ENCODE assay signal across 10 mouse cellular contexts in the genomic region with DNA sequence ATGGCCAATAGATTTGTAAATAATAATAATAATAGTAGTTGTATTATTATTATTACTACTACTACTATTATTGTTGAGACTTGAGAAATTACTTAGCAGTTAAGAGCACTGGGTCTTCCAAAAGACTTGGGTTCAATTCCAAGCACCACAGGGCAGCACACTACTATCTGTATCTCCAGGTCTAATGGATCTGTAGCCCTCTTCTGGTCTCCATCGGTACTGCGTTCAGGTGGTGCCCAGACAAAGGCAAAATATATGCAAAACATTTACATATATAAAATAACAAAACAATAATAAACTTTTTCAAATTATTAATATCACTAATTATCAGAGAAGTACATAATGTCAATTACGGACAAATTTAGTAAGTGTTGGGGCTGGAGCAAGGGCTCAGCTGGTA.
A peak's percentile ranks its signal among the peaks of the same experiment; 100 is the strongest.
DNase-seq lines count a peak whose midpoint lies in the region; ATAC-seq and TF ChIP-seq lines count a peak whose summit lies in the region.
"Had no signal": no experiment of that assay in that cellular context is flagged by ENCODE, and none has a peak within 500 bp of the region (broad histone marks: within the 10 kb centered on the region; RNA-seq: fewer than 3 reads in every experiment).

No protein-coding gene starts in this region.

- 86% methylated on average over 3 of the region's 3 CpGs for WGBS in hindbrain, embryonic 11.5 days
- WGBS in hindbrain, embryonic 12.5 days, result 87% methylated on average over 3 of the region's 3 CpGs
- 51% methylated on average over 3 of the region's 3 CpGs for WGBS in liver, embryonic 14.5 days (ENCODE audit: insufficient replicate concordance)

- no peak overlapping the region for H3K4me3 ChIP-seq in hindbrain, embryonic 11.5 days (ENCODE audit: low read depth, low read length)
- no peak overlapping the region for H3K4me3 ChIP-seq in hindbrain, embryonic 12.5 days
- H3K4me3 ChIP-seq in liver, embryonic 14.5 days (ENCODE audit: insufficient read depth in 1 of 2, low read depth in 2 of 2, low read length in 2 of 2), result no peak overlapping the region
- H3K4me3 ChIP-seq: limb, embryonic 15.5 days had no signal

- no peak overlapping the region for H3K27ac ChIP-seq in hindbrain, embryonic 11.5 days (ENCODE audit: low read depth, low read length)
- H3K27ac ChIP-seq in hindbrain, embryonic 12.5 days, result no peak overlapping the region
- no peak overlapping the region for H3K27ac ChIP-seq in liver, embryonic 14.5 days
- H3K27ac ChIP-seq: limb, embryonic 15.5 days had no signal

- peak; percentile 53; the same call in 1 of the 2 replicates for TF ChIP-seq CTCF in liver, embryonic 14.5 days (IDR thresholded peaks at IDR 0.05; ENCODE audit: low read depth)

- intact Hi-C loops in left cerebral cortex, postnatal 10 days (cut with DNase I), result no loop called here

- peak; percentile 25 for DNase-seq in hindbrain, embryonic 11.5 days (ENCODE audit: low spot score)
- DNase-seq in thymus, postnatal 14 days, result peak; percentile 65
- DNase-seq in thymus, adult 18-20 months, result no peak
- DNase-seq in liver, embryonic 14.5 days (ENCODE audit: low read depth in 3 of 3, low spot score in 3 of 3), result no peak
- DNase-seq in adrenal gland, adult 18-20 months (ENCODE audit: low spot score in 2 of 2), result no peak
- no peak for DNase-seq in left cerebral cortex, postnatal 10 days (ENCODE audit: extremely low spot score in 1 of 2, low spot score in 2 of 2)
- DNase-seq in urinary bladder, postnatal 14 days (ENCODE audit: low spot score), result no peak

- ATAC-seq in hindbrain, embryonic 11.5 days (ENCODE audit: low FRiP score), result no peak
- ATAC-seq in hindbrain, embryonic 12.5 days (ENCODE audit: low FRiP score), result no peak
- no peak for ATAC-seq in liver, embryonic 14.5 days (ENCODE audit: insufficient read depth)
- ATAC-seq: midbrain, embryonic 16.5 days had no signal

- no peak overlapping the region for H3K4me2 ChIP-seq in hindbrain, embryonic 11.5 days (replicated peaks; ENCODE audit: low read depth, low read length)
- H3K4me2 ChIP-seq in hindbrain, embryonic 12.5 days (replicated peaks), result no peak overlapping the region
- no peak overlapping the region for H3K4me2 ChIP-seq in liver, embryonic 14.5 days (ENCODE audit: low read depth)
- H3K4me2 ChIP-seq: limb, embryonic 15.5 days had no signal

- H3K9ac ChIP-seq in hindbrain, embryonic 11.5 days (ENCODE audit: low read depth, low read length), result no peak overlapping the region
- no peak overlapping the region for H3K9ac ChIP-seq in hindbrain, embryonic 12.5 days
- no peak overlapping the region for H3K9ac ChIP-seq in liver, embryonic 14.5 days (replicated peaks)
- H3K9ac ChIP-seq: limb, embryonic 15.5 days had no signal

- TF ChIP-seq EP300 in liver, embryonic 14.5 days (IDR thresholded peaks at IDR 0.05; ENCODE audit: low read depth), result no peak

- no peaks in the 10 kb centered on the region for H3K4me1 ChIP-seq in hindbrain, embryonic 11.5 days (replicated peaks; ENCODE audit: control insufficient read depth, insufficient read depth, low read length)
- H3K4me1 ChIP-seq in hindbrain, embryonic 12.5 days, result 0 out of 2 replicates have a peak, but pooled peaks cover 7% of the 10 kb centered on the region
- no peaks in the 10 kb centered on the region for H3K4me1 ChIP-seq in liver, embryonic 14.5 days (replicated peaks; ENCODE audit: control insufficient read depth in 2 of 2, insufficient read depth in 2 of 2, low read length in 1 of 2)
- H3K4me1 ChIP-seq: limb, embryonic 15.5 days had no signal

- H3K36me3 ChIP-seq in hindbrain, embryonic 11.5 days (ENCODE audit: control insufficient read depth, insufficient read depth, low read length), result no peaks in the 10 kb centered on the region
- no peaks in the 10 kb centered on the region for H3K36me3 ChIP-seq in hindbrain, embryonic 12.5 days
- no peaks in the 10 kb centered on the region for H3K36me3 ChIP-seq in liver, embryonic 14.5 days (replicated peaks; ENCODE audit: control insufficient read depth, insufficient read depth, low read depth)
- H3K36me3 ChIP-seq: limb, embryonic 15.5 days had no signal

- H3K27me3 ChIP-seq in hindbrain, embryonic 11.5 days (ENCODE audit: control insufficient read depth, insufficient read depth, low read length), result no peaks in the 10 kb centered on the region
- no peaks in the 10 kb centered on the region for H3K27me3 ChIP-seq in hindbrain, embryonic 12.5 days
- no peaks in the 10 kb centered on the region for H3K27me3 ChIP-seq in liver, embryonic 14.5 days (ENCODE audit: control insufficient read depth, insufficient read depth, low read length)
- H3K27me3 ChIP-seq: limb, embryonic 15.5 days had no signal

- no peaks in the 10 kb centered on the region for H3K9me3 ChIP-seq in hindbrain, embryonic 11.5 days (ENCODE audit: control insufficient read depth, low read length)
- H3K9me3 ChIP-seq in hindbrain, embryonic 12.5 days (replicated peaks), result no peaks in the 10 kb centered on the region
- no peaks in the 10 kb centered on the region for H3K9me3 ChIP-seq in liver, embryonic 14.5 days (ENCODE audit: control insufficient read depth, low read length)
- H3K9me3 ChIP-seq: limb, embryonic 15.5 days had no signal

Comparison
In these comparisons a context has a peak if more than half of its experiments do, and no peak if none do; other contexts are left out.
1. DNase-seq: peak in hindbrain, embryonic 11.5 days (single experiment) and thymus, postnatal 14 days (single experiment); none in thymus, adult 18-20 months (0 of 2), liver, embryonic 14.5 days (0 of 3), adrenal gland, adult 18-20 months (0 of 2), left cerebral cortex, postnatal 10 days (0 of 2) and urinary bladder, postnatal 14 days (single experiment).